Mouse (Mus musculus): Measurements from ENCODE around the gene Spats2l. TPM values are rescaled to one million over a fixed set of nuclear protein-coding genes. Genes with fewer than 3 reads are reported as not detected.

The Spats2l gene
- total and polyA plus RNA-seq, 3 experiments, result not detected

DNA sequence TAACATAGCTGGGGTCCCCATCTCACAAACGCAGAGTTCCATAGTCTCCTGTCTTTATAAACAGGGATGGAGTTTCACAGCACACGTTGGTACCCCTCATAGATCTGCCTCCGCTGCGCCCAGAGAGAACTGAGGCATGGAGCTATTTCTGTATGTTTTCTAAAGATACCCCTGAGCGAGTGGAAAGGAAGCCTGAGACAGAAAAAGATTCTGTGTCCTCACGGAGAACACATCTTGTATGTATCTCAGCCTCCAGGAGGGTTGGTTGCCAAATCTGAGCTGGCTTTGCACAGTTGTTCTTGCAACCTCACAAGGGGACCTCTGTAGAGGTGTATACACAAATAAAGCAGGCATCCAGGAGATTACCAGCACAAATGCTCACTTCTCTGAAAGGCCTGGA is 105.0 kb downstream of the Spats2l start:
- Histone ChIP-seq H3K27me3 (ENCODE audit: control insufficient read depth in 1 of 2, insufficient read depth in 2 of 2, low read length in 2 of 2) (no peaks in the 10 kb centered on the region), H3K9ac (ENCODE audit: control insufficient read depth, low read depth, low read length, poor library complexity, severe bottlenecking) (no peak overlapping the region), H3K4me1 (ENCODE audit: control insufficient read depth in 1 of 2, insufficient read depth in 2 of 2, low read length in 2 of 2) (no peaks in the 10 kb centered on the region), H3K4me3 (ENCODE audit: control insufficient read depth in 1 of 2, insufficient read depth in 1 of 2, low read depth in 2 of 2, low read length in 2 of 2) (no peak overlapping the region), H3K79me2 (ENCODE audit: control insufficient read depth, insufficient read depth, low read length, poor library complexity) (no peaks in the 10 kb centered on the region), H3K36me3 (ENCODE audit: control insufficient read depth in 1 of 2, insufficient read depth in 2 of 2, low read length in 2 of 2) (no peaks in the 10 kb centered on the region), H3K9me3 (replicated peaks; ENCODE audit: insufficient read depth, low read length) (no peaks in the 10 kb centered on the region), H3K27ac (ENCODE audit: control insufficient read depth, low read depth, low read length) (no peak overlapping the region)
- no peak for DNase-seq (ENCODE audit: low read depth, low spot score)
- TF ChIP-seq NRF1 (IDR thresholded peaks at IDR 0.05; ENCODE audit: insufficient read depth, low read depth, low read length, poor library complexity, severe bottlenecking) (no peak), POLR2AphosphoS2 (IDR thresholded peaks at IDR 0.05; ENCODE audit: low read length) (no peak), GATA1 (IDR thresholded peaks at IDR 0.05; ENCODE audit: low read depth, low read length) (no peak), UBTF (IDR thresholded peaks at IDR 0.05; ENCODE audit: borderline replicate concordance, insufficient read depth, low read depth, low read length) (no peak), MAFK (IDR thresholded peaks at IDR 0.05; ENCODE audit: borderline replicate concordance, low read depth, low read length) (no peak), POLR2A (IDR thresholded peaks at IDR 0.05; ENCODE audit: control insufficient read depth in 1 of 2, insufficient read depth in 1 of 2, low read depth in 1 of 2, low read length in 2 of 2, poor library complexity in 1 of 2) (no peak), RAD21 (IDR thresholded peaks at IDR 0.05; ENCODE audit: low read depth, low read length) (no peak)

DNA sequence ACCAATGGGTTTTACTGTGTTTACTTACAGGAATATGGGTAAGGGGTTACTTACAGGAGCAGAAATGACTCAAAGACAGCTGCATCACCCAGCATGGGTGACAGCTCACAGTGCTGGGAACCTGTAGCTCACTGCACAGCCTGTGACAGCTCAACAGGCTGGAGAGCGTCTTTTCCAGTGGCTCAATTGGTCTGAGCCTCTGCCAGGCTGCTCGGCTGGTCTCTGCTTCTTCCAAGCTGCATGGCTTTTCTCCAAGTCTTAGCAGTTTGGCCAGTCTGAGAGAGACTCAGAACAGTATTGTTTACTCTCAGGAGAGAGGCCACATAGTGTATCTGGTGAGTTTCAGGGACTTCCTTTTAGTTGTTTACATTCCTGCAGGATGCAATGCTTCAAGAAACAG is 110.9 kb downstream of the Spats2l start:
- no peaks in the 10 kb centered on the region for H3K36me3 ChIP-seq (ENCODE audit: control insufficient read depth in 1 of 2, insufficient read depth in 2 of 2, low read length in 2 of 2)
- no peak overlapping the region for H3K9ac ChIP-seq (ENCODE audit: control insufficient read depth, low read depth, low read length, poor library complexity, severe bottlenecking)
- H3K27me3 ChIP-seq (ENCODE audit: control insufficient read depth in 1 of 2, insufficient read depth in 2 of 2, low read length in 2 of 2), result no peaks in the 10 kb centered on the region; a peak in 1 of 4 replicates
- H3K4me3 ChIP-seq (ENCODE audit: control insufficient read depth in 1 of 2, insufficient read depth in 1 of 2, low read depth in 2 of 2, low read length in 2 of 2), result no peak overlapping the region
- H3K27ac ChIP-seq (ENCODE audit: control insufficient read depth, low read depth, low read length), result no peak overlapping the region
- no peaks in the 10 kb centered on the region for H3K9me3 ChIP-seq (replicated peaks; ENCODE audit: insufficient read depth, low read length)
- TF ChIP-seq KAT2A (conservative IDR thresholded peaks at IDR 0.05; ENCODE audit: low read depth, low read length) (no peak), MXI1 (IDR thresholded peaks at IDR 0.05; ENCODE audit: low read depth, low read length) (no peak), TBP (IDR thresholded peaks at IDR 0.05; ENCODE audit: low read depth, low read length) (no peak), SMC3 (IDR thresholded peaks at IDR 0.05; ENCODE audit: low read depth, low read length) (no peak), MYC (IDR thresholded peaks at IDR 0.05; ENCODE audit: low read depth, low read length) (no peak), TAL1 (IDR thresholded peaks at IDR 0.05; ENCODE audit: low read length) (no peak), MYB (IDR thresholded peaks at IDR 0.05; ENCODE audit: low read depth, low read length) (no peak), ZNF384 (IDR thresholded peaks at IDR 0.05; ENCODE audit: low read depth, low read length) (no peak), MAFK (IDR thresholded peaks at IDR 0.05; ENCODE audit: borderline replicate concordance, low read depth, low read length) (no peak), ELF1 (IDR thresholded peaks at IDR 0.05; ENCODE audit: low read depth, low read length) (no peak), NRF1 (IDR thresholded peaks at IDR 0.05; ENCODE audit: insufficient read depth, low read depth, low read length, poor library complexity, severe bottlenecking) (no peak), ZMIZ1 (IDR thresholded peaks at IDR 0.05; ENCODE audit: low read depth, low read length) (no peak), USF2 (IDR thresholded peaks at IDR 0.05; ENCODE audit: borderline replicate concordance in 1 of 2, insufficient read depth in 1 of 2, low read depth in 1 of 2, low read length in 2 of 2) (no peak), NELFE (IDR thresholded peaks at IDR 0.05; ENCODE audit: low read depth, low read length) (no peak), MAX (IDR thresholded peaks at IDR 0.05; ENCODE audit: low read length) (no peak), CHD1 (IDR thresholded peaks at IDR 0.05; ENCODE audit: low read depth, low read length) (no peak)
- H3K4me1 ChIP-seq (ENCODE audit: control insufficient read depth in 1 of 2, insufficient read depth in 2 of 2, low read length in 2 of 2), result no peaks in the 10 kb centered on the region
- H3K79me2 ChIP-seq (ENCODE audit: control insufficient read depth, insufficient read depth, low read length, poor library complexity), result no peaks in the 10 kb centered on the region
- no peak for DNase-seq (ENCODE audit: low read depth, low spot score)

Data from MEL (cell line).